Mouse (Mus musculus): Measurements from ENCODE around the gene Psmd11. TPM values are rescaled to one million over a fixed set of nuclear protein-coding genes. Genes with fewer than 3 reads are reported as not detected.
A peak's percentile ranks its signal among the peaks of the same experiment; 100 is the strongest.
"Not testable (repeated sequence)": the region's sequence is repeated elsewhere in the genome, so short reads cannot be mapped to it uniquely, and the experiment has no call there.

Gene Psmd11
- total RNA-seq (2021) = 100 to 1,000 TPM; 102 to 109 TPM
- long read RNA-seq, experiment 1, transcript Psmd11-201 (14 exons, 2,848 nt) = major isoform, 60 of 68 reads
- long read RNA-seq, experiment 1, partial matches to known transcripts = 4 of 68 reads
- long read RNA-seq, experiment 1, other reads (novel, unspliced or antisense) = 0 of 68 reads
- long read RNA-seq, experiment 2, transcript Psmd11-214 (13 exons, 1,626 nt) = minor isoform, 8 of 102 reads
- long read RNA-seq, experiment 2, transcript Psmd11-201 (14 exons, 2,848 nt) = major isoform, 83 of 102 reads
- long read RNA-seq, experiment 2, partial matches to known transcripts = 7 of 102 reads
- long read RNA-seq, experiment 2, other reads (novel, unspliced or antisense) = 4 of 102 reads

DNA sequence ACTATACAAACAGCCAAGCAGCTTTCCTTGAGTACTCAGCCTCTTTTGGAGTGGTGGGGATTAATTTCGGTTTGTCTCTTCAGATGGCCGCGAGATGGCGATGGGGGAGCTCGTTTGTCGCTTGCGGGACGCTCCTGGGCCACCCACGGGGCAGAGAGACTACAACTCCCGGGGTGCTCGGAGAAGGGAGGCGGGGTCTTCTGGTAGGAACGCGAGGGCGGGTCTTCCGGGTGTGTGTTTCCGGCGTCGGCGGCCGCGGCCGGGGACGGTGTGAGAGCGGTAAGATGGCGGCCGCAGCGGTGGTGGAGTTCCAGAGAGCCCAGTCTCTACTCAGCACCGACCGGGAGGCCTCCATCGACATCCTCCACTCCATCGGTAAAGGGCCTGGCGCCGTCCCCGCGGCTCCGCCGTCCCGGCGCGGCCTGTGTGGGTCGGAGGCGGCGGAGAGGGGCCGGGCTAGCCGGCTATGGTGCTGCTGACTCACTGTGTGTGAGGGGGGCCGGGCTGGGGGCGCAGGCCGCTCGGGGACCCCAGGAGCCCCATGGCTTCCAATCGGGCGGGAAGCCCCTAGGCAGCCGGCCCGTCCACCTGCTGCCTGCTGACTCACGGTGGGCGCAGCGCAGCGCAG lies at the start of gene Psmd11:
Psmd11 (plus strand) TSS at position 235 of the 628 bp plus-strand sequence.
- DNase-seq (ENCODE audit: low spot score in 2 of 2) = peak; percentile 91 to 97

DNA sequence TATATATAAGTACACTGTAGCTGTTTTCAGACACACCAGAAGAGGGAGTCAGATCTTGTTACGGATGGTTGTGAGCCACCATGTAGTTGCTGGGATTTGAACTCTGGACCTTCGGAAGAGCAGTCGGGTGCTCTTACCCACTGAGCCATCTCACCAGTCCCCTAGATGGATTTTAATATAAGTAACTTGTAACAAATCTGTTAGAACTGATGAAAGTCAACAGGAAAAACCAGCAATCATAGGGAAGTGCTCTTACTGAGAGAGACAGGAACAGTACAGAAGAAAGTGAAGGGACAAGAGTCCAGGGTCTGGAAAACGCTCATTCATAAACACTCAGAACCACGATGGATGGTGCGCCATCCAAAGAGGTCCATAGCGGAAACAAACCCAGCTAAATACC lies 49.2 kb upstream of the Psmd11 start:
- DNase-seq (ENCODE audit: low spot score in 2 of 2) = not testable (repeated sequence)

DNA sequence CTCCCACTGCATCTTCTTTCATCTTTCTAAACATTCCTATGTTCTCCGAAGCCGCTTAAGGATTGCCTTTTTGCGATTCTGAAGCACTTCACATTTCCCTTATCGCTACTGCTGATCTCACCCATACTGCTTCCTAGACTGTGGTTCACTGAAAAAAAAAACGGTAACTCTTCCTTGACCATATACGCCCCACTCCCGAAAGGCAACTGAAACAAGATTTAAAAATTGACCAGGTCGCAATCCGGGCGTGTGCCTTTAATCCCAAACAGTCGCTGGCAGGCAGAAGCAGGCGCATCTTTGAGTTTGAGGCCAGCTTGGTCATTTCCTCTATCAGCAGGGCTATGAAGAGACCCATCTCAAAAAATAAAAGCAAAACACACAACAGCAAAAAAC lies 45.8 kb upstream of the Psmd11 start:
- peak in 1 of 2 experiments; percentile 35 for DNase-seq (ENCODE audit: low spot score in 2 of 2)

DNA sequence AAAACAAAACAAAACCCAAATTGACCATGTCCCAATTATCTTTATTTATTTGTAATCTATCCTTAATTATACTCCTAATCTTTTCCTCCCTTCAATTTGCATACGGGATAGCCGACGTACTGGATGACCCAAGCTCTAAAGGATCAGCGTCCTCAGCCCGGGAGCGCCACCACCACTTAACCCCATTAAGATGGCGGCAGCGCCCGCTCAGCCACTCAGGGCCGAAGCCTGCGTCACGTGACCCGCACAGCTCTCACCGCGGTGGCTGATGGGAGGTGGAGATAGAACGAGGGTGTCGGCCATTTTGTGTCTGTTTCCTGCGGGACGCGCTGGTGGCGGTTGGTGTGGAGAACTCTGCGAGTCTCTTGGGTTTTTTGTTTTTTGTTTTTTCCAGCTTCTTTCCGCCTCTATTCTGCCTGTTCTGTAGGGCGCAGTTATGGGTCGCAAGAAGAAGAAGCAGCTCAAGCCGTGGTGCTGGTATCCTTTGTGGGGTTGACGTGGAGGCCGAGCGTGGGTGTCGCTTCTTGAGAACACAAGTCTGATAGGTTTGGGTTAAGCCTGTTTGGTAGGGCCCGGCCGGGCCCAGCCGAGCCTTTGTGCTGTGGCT lies 45.3 kb upstream of the Psmd11 start, which contains the start of gene Zfp207:
Zfp207 (plus strand) TSS at position 261 of the 607 bp plus-strand sequence.
- DNase-seq (ENCODE audit: low spot score in 2 of 2) = peak; percentile 96 to 98

DNA sequence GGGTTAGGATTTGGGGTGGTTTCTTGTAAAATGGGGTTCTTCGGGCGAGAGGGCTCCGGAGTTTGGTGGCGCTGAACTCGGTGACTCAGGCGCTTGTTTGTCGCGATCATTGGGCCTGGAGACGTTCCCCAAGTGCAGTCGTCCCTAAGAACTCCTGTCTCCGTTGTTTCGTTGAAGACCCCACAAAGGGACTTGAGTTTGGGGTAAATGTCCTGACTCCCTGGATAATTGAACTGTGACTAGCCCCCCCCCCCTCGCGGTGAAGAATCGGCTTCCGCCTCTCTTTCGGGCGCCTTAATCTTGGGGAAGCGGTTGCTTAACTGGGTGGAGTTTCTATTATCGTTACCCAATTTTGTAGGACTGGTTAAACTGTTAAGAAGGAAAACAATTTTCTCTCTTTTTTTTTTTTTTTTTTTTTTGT lies 44.8 kb upstream of the Psmd11 start:
- DNase-seq (ENCODE audit: low spot score in 2 of 2) = no peak

DNA sequence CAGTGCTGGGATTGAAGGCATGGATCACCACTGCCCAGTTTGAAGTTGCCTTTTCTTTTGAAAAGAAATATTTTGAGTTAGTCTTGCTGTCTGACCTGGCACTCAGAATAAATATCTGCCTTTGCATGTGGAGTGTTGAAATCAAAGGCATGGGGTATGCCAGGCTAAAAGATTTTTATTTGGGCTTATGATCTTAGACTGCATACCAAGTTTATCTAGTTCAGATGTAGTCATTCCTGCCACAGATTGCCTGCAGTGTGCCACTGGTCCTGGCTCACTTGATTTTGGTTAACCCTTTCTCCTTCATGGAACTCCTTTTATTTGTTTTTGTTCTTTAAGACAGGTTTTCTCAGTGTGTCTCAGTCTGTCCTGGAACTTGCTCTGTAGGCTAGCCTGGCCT lies 44.0 kb upstream of the Psmd11 start:
- no peak for DNase-seq (ENCODE audit: low spot score in 2 of 2)

DNA sequence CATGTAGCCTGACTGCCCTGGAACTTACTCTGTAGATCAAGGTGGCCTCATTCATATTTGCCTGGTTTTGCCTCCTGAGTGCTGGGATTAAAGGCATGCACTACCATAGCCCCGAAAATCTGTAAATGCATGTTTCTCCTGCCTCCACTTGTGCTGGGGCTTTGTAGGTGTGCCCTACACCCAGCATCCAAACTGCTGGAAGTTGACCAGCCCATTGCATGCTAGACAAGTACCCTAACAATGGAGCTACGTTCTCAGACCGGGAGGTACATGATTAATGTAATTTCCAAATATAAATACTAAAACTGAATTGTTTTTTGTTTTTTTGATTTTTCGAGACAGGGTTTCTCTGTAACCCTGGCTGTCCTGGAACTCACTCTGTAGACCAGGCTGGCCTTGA lies 43.4 kb upstream of the Psmd11 start:
- no peak for DNase-seq (ENCODE audit: low spot score in 2 of 2)

DNA sequence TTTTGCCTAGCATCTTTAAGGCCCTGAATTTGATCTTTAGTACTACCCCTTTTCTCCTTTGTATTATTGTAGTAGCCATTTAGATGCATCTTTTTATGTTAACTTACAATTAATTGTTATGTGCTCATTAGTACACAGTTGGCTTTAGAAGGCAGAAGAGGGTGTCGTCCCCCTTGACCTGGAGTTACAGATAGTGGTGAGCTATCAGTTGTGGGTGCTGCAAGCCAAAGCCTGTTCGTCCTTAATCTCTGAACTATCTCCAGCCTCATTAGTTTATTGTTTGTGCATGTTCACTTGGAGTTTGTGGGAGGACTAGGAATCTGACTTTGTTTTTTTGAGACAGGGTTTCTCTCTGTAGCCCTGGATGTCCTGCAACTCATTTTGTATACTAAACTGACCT lies 41.6 kb upstream of the Psmd11 start:
- no peak for DNase-seq (ENCODE audit: low spot score in 2 of 2)

DNA sequence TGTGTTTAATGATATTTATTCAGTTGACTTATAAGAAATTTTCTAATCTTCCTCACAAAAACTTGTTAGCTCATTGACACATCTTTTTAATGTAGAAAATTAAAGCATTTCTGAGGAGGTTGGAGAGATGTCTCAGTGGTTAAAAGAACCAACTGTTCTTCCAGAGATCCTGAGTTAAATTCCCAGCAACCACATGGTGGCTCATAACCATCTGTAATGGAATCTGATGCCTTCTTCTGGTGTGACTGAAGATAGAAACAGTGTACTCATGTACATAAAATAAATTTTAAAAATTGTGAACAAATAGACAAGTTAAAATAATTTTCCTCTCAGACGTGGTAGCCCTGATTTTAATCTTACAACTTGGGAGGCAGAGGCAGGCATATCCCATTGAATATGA lies 38.5 kb upstream of the Psmd11 start:
- DNase-seq (ENCODE audit: low spot score in 2 of 2) = peak in 1 of 2 experiments; percentile 50

DNA sequence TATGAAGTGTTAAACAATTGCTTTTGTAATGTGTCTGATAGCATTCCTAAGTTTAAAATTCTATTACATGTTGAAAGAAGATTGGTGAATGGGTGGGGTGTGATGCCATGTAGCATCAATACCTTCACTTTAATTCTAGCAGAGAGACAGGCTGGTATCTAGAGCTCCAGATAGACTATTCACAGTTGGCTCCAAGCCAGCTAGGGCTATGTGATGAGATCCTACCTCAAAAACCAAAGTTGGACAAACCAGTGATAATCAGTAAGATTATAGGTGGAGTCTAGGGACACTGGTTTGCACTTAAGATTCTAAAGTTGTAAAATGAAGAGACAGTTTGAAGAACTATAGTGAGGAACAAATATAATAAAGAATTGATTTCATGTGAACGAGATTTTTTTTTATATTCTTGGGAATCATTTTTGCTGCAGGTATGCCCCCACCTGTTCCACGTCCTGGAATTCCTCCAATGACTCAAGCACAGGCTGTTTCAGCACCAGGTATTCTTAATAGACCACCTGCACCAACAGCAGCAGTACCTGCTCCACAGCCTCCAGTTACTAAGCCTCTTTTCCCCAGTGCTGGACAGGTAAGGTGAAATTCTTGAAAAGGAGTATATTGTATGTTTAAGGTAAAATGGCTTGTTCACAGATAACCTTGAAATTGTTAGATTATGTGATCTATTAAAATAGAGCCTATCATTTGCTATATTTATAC lies 36.9 kb upstream of the Psmd11 start:
- DNase-seq (ENCODE audit: low spot score in 2 of 2) = no peak

DNA sequence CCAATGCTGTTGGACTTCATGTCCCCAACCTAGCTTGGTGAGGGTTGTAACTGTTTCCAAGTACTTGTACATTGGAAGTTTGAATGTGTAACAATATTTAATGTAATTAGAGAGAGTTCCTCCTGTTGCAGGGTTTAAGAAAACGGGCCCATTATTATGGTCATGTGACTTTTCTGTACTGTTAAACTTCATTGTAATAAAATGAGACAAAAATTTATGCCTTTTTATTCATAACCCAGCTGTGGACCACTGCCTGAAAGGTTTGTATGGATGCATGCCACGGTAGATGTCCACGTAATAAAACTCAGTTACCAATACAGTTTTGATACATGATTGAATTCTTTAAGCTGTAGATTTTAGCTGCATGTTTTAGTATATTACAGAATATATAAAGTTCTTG lies 32.5 kb upstream of the Psmd11 start:
- DNase-seq (ENCODE audit: low spot score in 2 of 2) = no peak

DNA sequence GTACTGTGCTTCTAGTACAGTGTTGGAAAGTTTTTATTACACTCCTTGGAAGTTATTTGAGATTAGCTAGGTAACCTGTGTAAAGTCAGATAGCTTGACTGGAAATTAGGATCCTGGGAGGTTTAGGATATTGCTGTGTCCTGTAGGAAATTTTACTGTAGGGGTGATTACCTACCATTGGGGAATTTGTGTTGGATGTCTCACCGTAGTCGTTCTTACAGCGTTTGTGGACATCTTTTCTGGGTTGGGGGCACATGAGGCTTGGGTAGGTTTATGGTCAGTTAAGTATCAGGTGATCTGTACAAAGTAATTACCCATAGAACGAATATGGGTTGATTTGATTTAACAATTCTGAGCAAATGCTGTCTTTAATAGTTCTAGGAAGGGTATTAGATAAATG lies 31.8 kb upstream of the Psmd11 start:
- DNase-seq (ENCODE audit: low spot score in 2 of 2) = no peak

DNA sequence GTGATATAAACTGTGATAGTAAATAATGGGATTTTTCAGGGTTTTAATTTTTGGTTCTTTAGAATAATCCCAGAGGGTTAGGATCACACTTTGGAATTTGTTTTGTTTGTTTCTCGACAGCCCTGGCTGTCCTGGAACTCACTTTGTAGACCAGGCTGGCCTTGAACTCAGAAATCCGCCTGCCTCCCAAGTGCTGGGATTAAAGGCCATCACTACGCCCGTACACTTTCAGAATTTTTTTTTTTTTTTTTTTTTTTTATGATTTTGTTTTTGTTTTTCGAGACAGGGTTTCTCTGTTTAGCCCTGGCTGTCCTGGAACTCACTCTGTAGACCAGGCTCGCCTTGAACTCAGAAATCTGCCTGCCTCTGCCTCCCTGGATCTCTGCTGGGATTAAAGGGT lies 20.5 kb upstream of the Psmd11 start:
- not testable (repeated sequence) for DNase-seq (ENCODE audit: low spot score in 2 of 2)

DNA sequence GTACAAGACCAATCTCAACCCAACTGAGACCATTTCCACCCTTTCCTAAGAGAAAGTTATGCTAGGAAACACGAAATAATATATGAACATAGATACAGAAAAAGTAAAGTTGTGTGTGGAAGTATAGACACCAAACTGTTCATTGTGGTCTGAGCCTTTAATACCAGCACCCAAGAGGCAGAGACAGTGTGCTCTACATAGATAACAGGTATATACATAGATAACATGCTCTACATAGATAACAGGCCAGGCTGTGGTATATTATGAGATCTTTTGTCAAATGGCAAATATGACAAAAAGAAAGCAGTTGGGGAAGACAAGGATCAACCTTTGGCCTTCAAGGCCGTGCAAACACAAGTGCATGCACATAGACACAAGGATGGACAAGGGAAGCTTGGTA lies 18.0 kb upstream of the Psmd11 start:
- no peak for DNase-seq (ENCODE audit: low spot score in 2 of 2)

DNA sequence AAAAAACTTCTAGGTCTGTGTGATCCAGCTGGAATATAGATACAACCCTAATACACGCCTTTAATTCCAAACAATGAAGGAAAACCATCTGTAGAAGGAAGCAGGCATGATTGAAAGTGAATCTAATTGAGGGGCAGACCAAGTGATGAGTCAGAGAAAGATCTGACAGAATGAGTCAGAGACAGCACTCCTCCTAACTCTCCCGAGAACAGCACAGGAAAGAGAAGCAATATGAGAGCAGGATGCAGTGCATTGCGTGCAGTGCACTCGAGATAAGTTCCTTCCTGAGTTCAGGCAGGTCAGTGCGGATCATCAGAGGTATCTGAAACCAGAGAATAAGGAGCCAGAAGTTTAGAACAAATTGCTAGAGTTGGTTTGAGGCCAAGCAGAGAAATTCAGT lies 11.3 kb upstream of the Psmd11 start:
- DNase-seq (ENCODE audit: low spot score in 2 of 2) = no peak

DNA sequence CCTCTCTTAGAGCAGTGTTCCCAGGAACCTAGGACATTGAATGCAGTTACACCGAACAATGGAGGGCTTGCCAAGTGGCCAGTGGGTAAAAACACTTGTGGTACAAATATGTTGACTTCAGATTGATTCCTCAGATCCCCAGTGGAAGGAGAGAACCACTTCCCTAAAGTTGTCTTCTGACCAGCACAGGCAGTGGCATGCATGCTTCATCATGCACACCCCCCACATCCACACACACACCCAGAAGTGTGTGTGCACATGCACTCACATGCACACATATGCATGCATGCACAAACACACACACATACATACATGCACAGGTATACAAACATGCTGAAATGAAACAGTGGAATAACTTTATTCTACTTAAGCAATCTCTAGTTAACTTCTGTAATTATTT lies 8.7 kb upstream of the Psmd11 start:
- DNase-seq (ENCODE audit: low spot score in 2 of 2) = no peak

DNA sequence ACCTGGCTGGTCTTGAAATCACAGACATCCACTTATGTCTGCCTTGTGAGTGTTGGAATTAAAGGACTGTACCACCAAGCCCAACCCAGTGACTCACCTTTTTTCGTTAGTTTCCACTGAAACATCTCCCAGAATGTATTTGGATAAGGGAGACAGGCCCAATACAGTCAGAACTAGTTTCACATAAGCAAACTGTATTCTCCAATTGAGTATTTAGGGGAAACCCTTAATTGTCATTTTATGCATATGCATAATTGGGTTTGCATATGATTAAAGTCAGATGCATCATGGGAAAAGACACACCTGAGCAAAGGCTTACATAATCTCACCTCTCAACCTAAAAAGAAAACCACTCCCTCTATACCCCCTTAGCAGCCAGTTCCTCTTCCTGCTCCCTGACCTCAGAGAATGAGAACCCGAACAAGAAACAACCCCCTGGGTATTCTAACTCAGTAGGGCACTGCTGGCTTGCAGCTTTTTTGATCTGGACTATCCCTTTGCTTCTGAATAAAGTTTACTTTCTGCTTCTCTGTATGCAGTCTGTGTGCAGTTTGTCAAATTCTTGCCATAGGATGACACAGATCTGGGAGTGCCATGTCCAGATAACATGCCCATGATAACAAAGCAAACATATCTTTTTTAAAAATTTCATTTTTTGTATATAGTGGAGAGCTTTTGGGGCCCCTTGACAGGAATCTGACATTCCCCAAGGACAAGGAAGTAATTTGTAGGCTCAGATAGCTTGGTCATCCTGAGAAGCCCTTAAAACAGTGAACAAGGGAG lies 8.0 kb upstream of the Psmd11 start:
- no peak for DNase-seq (ENCODE audit: low spot score in 2 of 2)

DNA sequence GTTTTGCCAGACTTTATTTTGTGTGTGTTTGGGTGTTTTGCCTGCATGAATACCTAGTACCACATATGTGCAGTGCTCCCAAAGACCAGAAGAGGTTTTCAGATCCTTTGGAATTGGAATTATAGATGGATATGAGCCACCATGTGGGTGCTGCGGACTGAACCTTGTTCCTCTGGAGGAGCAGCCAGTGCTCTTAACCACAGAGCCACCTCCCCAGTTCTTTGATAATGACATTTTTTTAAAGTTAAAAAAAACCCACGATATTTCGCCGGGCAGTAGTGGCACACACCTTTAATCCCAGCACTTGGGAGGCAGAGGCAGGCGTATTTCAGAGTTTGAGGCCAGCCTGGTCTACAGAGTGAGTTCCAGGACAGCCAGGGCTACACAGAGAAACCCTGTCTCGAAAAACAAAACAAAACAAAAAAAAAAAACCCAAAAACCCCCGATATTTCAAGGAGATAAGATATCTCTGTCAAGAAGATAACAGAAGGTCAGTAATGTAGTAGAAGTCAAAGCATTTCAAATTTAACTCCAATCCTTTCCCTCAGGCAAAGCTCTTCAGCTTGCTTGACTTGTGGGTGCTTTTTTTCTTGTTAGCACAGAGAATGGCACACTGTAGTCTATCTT lies 6.9 kb upstream of the Psmd11 start:
- no peak for DNase-seq (ENCODE audit: low spot score in 2 of 2)

DNA sequence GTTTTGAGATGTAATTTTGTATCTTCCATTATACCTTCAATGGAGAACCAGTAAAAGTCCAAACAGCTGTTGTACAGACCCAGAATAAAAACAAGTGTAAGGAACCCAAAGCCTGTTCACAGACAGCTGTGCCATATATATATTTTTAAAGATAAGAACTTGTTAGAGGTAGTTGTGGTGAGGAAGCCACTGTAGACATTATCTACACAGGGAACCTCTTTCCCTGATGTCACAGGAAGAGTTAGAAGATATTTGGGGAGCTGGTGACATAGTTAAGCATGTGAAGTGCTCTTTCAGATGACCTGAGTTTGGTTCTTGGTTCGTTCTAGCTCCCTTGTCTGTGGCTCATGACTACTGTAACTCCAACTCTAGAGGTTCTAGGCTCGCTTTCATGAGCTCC lies 3.7 kb upstream of the Psmd11 start:
- DNase-seq (ENCODE audit: low spot score in 2 of 2) = no peak

DNA sequence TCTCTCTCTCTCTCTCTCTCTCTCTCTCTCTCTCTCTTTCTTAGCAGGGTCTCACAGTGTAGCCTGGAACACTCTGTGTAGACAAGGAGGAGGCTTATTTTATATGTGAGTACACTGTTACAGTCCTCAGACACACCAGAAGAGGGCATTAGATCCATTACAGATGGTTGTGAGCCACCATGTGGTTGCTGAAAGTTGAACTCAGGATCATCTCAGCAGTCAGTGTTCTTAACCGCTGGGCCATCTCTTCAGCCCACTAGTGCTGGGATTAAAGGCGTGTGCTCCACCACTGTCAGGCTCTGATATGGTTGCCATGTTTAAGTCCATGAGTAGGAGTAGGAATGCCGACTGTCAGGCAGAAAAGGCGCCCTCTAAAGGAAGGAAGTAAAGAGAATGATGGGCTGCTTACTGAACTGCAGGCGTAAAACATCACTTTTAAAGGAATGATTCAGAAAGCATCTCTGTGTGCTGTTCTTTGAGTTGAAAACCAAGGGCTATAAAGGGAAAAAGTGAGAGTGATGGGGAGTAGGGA lies 3.1 kb upstream of the Psmd11 start:
- no peak for DNase-seq (ENCODE audit: low spot score in 2 of 2)

Measured in layer of hippocampus, postnatal 14 days (tissue).